Mouse (Mus musculus): ENCODE data around the gene Mrap. TPM values are rescaled to one million over a fixed set of nuclear protein-coding genes. Genes with fewer than 3 reads are reported as not detected.

Mrap gene
- polyA plus RNA-seq, 1 experiment: 3.3 TPM

- no peaks in the 10 kb centered on the region for H3K4me1 ChIP-seq
- H3K4me3 ChIP-seq (replicated peaks): no peak overlapping the region
- TF ChIP-seq FLI1 (IDR thresholded peaks at IDR 0.05; ENCODE audit: low read length) (no peak), GATA1 (IDR thresholded peaks at IDR 0.05; ENCODE audit: borderline replicate concordance, low read length) (no peak)
- peaks cover 19% of the 10 kb centered on the region for H3K27me3 ChIP-seq (replicated peaks)
- peaks cover 45% of the 10 kb centered on the region for H3K9me3 ChIP-seq
- no peaks in the 10 kb centered on the region for H3K36me3 ChIP-seq (replicated peaks; ENCODE audit: low read length)
These were observed 33.7 kb upstream of the Mrap start for GRCm38 (mm10) chr16:90704161-90704825.

- 0 out of 2 replicates have a peak, but pooled peaks cover under 1% of the 10 kb centered on the region for H3K4me1 ChIP-seq
- peaks cover 45% of the 10 kb centered on the region for H3K9me3 ChIP-seq
- no peak overlapping the region for H3K4me3 ChIP-seq (replicated peaks)
- TF ChIP-seq GATA1 (IDR thresholded peaks at IDR 0.05; ENCODE audit: borderline replicate concordance, low read length) (no peak), FLI1 (IDR thresholded peaks at IDR 0.05; ENCODE audit: low read length) (no peak)
- H3K36me3 ChIP-seq (replicated peaks; ENCODE audit: low read length): no peaks in the 10 kb centered on the region
- peaks cover 26% of the 10 kb centered on the region for H3K27me3 ChIP-seq (replicated peaks)
These were observed 31.7 kb upstream of the Mrap start for GRCm38 (mm10) chr16:90706279-90706678.

GRCm38 (mm10) chr16:90709711-90710289 lies 28.2 kb upstream of the Mrap start:
- Histone ChIP-seq H3K36me3 (replicated peaks; ENCODE audit: low read length) (no peaks in the 10 kb centered on the region), H3K4me1 (peaks cover 15% of the 10 kb centered on the region), H3K4me3 (replicated peaks) (no peak overlapping the region), H3K9me3 (peaks cover 24% of the 10 kb centered on the region), H3K27me3 (replicated peaks) (peaks cover 33% of the 10 kb centered on the region)
- TF ChIP-seq GATA1 (IDR thresholded peaks at IDR 0.05; ENCODE audit: borderline replicate concordance, low read length) (no peak), FLI1 (IDR thresholded peaks at IDR 0.05; ENCODE audit: low read length) (no peak)

- H3K4me1 ChIP-seq: peaks cover 15% of the 10 kb centered on the region
- H3K4me3 ChIP-seq (replicated peaks): no peak overlapping the region
- H3K27me3 ChIP-seq (replicated peaks): peaks cover 32% of the 10 kb centered on the region
- H3K9me3 ChIP-seq: peaks cover 20% of the 10 kb centered on the region
- no peaks in the 10 kb centered on the region for H3K36me3 ChIP-seq (replicated peaks; ENCODE audit: low read length)
- TF ChIP-seq FLI1 (IDR thresholded peaks at IDR 0.05; ENCODE audit: low read length) (no peak), GATA1 (IDR thresholded peaks at IDR 0.05; ENCODE audit: borderline replicate concordance, low read length) (no peak)
These were observed 27.7 kb upstream of the Mrap start for GRCm38 (mm10) chr16:90710313-90710712.

- peaks cover 1% of the 10 kb centered on the region; the same call in 1 of the 2 replicates for H3K9me3 ChIP-seq
- H3K4me3 ChIP-seq (replicated peaks): no peak overlapping the region
- peaks cover 64% of the 10 kb centered on the region for H3K36me3 ChIP-seq (replicated peaks; ENCODE audit: low read length)
- no peak for TF ChIP-seq GATA1 (IDR thresholded peaks at IDR 0.05; ENCODE audit: borderline replicate concordance, low read length)
- no peak for TF ChIP-seq FLI1 (IDR thresholded peaks at IDR 0.05; ENCODE audit: low read length)
- peaks cover 35% of the 10 kb centered on the region for H3K4me1 ChIP-seq
- no peaks in the 10 kb centered on the region for H3K27me3 ChIP-seq (replicated peaks)
These were observed 14.0 kb upstream of the Mrap start for GRCm38 (mm10) chr16:90724051-90724450.

- Histone ChIP-seq H3K27me3 (replicated peaks) (no peaks in the 10 kb centered on the region), H3K4me1 (peaks cover 35% of the 10 kb centered on the region), H3K4me3 (replicated peaks) (peak overlapping the region; percentile 97), H3K9me3 (peaks cover 16% of the 10 kb centered on the region), H3K36me3 (replicated peaks; ENCODE audit: low read length) (peaks cover 42% of the 10 kb centered on the region)
- no peak for TF ChIP-seq GATA1 (IDR thresholded peaks at IDR 0.05; ENCODE audit: borderline replicate concordance, low read length)
- TF ChIP-seq FLI1 (IDR thresholded peaks at IDR 0.05; ENCODE audit: low read length): no peak
These were observed 11.3 kb upstream of the Mrap start for GRCm38 (mm10) chr16:90726600-90727227.

GRCm38 (mm10) chr16:90727233-90728115 lies 10.5 kb upstream of the Mrap start, which contains the start of gene Mis18a:
TSS of gene Mis18a (minus strand) at chr16:90727404.
- Histone ChIP-seq H3K4me1 (peaks cover 35% of the 10 kb centered on the region), H3K27me3 (replicated peaks) (no peaks in the 10 kb centered on the region), H3K36me3 (replicated peaks; ENCODE audit: low read length) (peaks cover 34% of the 10 kb centered on the region), H3K4me3 (replicated peaks) (peak within 1 kb of the TSS; percentile 97), H3K9me3 (peaks cover 21% of the 10 kb centered on the region)
- TF ChIP-seq FLI1 (IDR thresholded peaks at IDR 0.05; ENCODE audit: low read length) (peak; percentile 68; the same call in 1 of the 2 replicates), GATA1 (IDR thresholded peaks at IDR 0.05; ENCODE audit: borderline replicate concordance, low read length) (no peak)

- Histone ChIP-seq H3K36me3 (replicated peaks; ENCODE audit: low read length) (no peaks in the 10 kb centered on the region), H3K27me3 (replicated peaks) (peaks cover 4% of the 10 kb centered on the region), H3K4me1 (peaks cover 34% of the 10 kb centered on the region), H3K4me3 (replicated peaks) (no peak overlapping the region), H3K9me3 (peaks cover 33% of the 10 kb centered on the region)
- TF ChIP-seq FLI1 (IDR thresholded peaks at IDR 0.05; ENCODE audit: low read length) (no peak), GATA1 (IDR thresholded peaks at IDR 0.05; ENCODE audit: borderline replicate concordance, low read length) (no peak)
These were observed 2.4 kb upstream of the Mrap start for GRCm38 (mm10) chr16:90735611-90736010.

GRCm38 (mm10) chr16:90736672-90737270 lies 1.2 kb upstream of the Mrap start:
- Histone ChIP-seq H3K9me3 (peaks cover 23% of the 10 kb centered on the region), H3K4me1 (peaks cover 34% of the 10 kb centered on the region), H3K4me3 (replicated peaks) (peak overlapping the region; percentile 46), H3K27me3 (replicated peaks) (peaks cover 4% of the 10 kb centered on the region), H3K36me3 (replicated peaks; ENCODE audit: low read length) (no peaks in the 10 kb centered on the region)
- TF ChIP-seq GATA1 (IDR thresholded peaks at IDR 0.05; ENCODE audit: borderline replicate concordance, low read length) (no peak), FLI1 (IDR thresholded peaks at IDR 0.05; ENCODE audit: low read length) (no peak)
